Mouse (Mus musculus) embryonic fibroblast, embryonic 13.5 days (primary cell): ENCODE measurements around the gene Hspb9. TPM values are rescaled to one million over a fixed set of nuclear protein-coding genes. Genes with fewer than 3 reads are reported as not detected.

Source experiments
- H3K27ac ChIP-seq: 2 replicates; pipeline ENCODE4 v1.5.1; 2012; ENCODE audit warnings: low read length, control low read depth, inconsistent platforms; ENCODE audit not compliant: insufficient read depth
- H3K4me1 ChIP-seq: 2 replicates; pipeline ENCODE4 v1.6.1; 2011; ENCODE audit warnings: low read length; ENCODE audit not compliant: control insufficient read depth, insufficient read depth
- H3K4me3 ChIP-seq: 2 replicates; pipeline ENCODE4 v1.5.1; 2011; ENCODE audit warnings: mild to moderate bottlenecking, control low read depth, low read length; ENCODE audit not compliant: insufficient read depth
- CTCF ChIP-seq: IDR thresholded peaks from 2 replicates; pipeline ENCODE4 v1.5.1; 2011; ENCODE audit warnings: mild to moderate bottlenecking, control low read depth, low read length, moderate library complexity, borderline replicate concordance; ENCODE audit not compliant: insufficient read depth
- POLR2A ChIP-seq: IDR thresholded peaks from 2 replicates; pipeline ENCODE4 v1.6.1; 2011; ENCODE audit warnings: low read depth, mild to moderate bottlenecking, control low read depth, low read length, moderate library complexity
- polyA plus RNA-seq: library from polyadenylated mRNA; stranded (reverse); fragments of >200 nt; gene quantifications from 2 replicates; pipeline ENCODE4 v1.2.4, GENCODE M21; 2011; ENCODE audit warnings: low read depth; ENCODE audit not compliant: missing spikeins, insufficient read length

The Hspb9 gene
- polyA plus RNA-seq, 1 experiment = not detected

GRCm38 (mm10) chr11:100690389-100690788, 23.3 kb upstream of the Hspb9 start:
- no peak overlapping the region for H3K27ac ChIP-seq
- H3K4me3 ChIP-seq = no peak overlapping the region
- H3K4me1 ChIP-seq = peaks cover 3% of the 10 kb centered on the region; the same call in 1 of the 2 replicates
- TF ChIP-seq CTCF (no peak), POLR2A (no peak)

GRCm38 (mm10) chr11:100692164-100692616, 21.5 kb upstream of the Hspb9 start, which contains the start of gene Zfp385c:
Gene Zfp385c (minus strand): TSS chr11:100692455.
- TF ChIP-seq POLR2A (no peak), CTCF (no peak)
- Histone ChIP-seq H3K4me1 (peaks cover 3% of the 10 kb centered on the region; the same call in 1 of the 2 replicates), H3K27ac (no peak within 1 kb of the TSS), H3K4me3 (no peak within 1 kb of the TSS; the same call in 1 of the 2 replicates)

GRCm38 (mm10) chr11:100693154-100693553, 20.5 kb upstream of the Hspb9 start:
- Histone ChIP-seq H3K27ac (no peak overlapping the region), H3K4me1 (peaks cover 3% of the 10 kb centered on the region; the same call in 1 of the 2 replicates), H3K4me3 (no peak overlapping the region)
- TF ChIP-seq POLR2A (no peak), CTCF (no peak)

GRCm38 (mm10) chr11:100694926-100695325, 18.7 kb upstream of the Hspb9 start:
- peak; percentile 81 for TF ChIP-seq CTCF
- TF ChIP-seq POLR2A = no peak
- no peak overlapping the region for H3K4me3 ChIP-seq
- H3K27ac ChIP-seq = no peak overlapping the region
- H3K4me1 ChIP-seq = peaks cover 3% of the 10 kb centered on the region; the same call in 1 of the 2 replicates

GRCm38 (mm10) chr11:100697921-100698320, 15.7 kb upstream of the Hspb9 start:
- H3K27ac ChIP-seq = no peak overlapping the region
- no peak for TF ChIP-seq CTCF
- TF ChIP-seq POLR2A = no peak
- peaks cover 5% of the 10 kb centered on the region; the same call in 1 of the 2 replicates for H3K4me1 ChIP-seq
- H3K4me3 ChIP-seq = no peak overlapping the region

GRCm38 (mm10) chr11:100700710-100701109, 12.9 kb upstream of the Hspb9 start:
- Histone ChIP-seq H3K4me1 (peaks cover 5% of the 10 kb centered on the region; the same call in 1 of the 2 replicates), H3K27ac (no peak overlapping the region), H3K4me3 (no peak overlapping the region)
- TF ChIP-seq CTCF (no peak), POLR2A (no peak)

- Histone ChIP-seq H3K4me3 (no peak overlapping the region), H3K4me1 (peaks cover 5% of the 10 kb centered on the region; the same call in 1 of the 2 replicates), H3K27ac (no peak overlapping the region)
- TF ChIP-seq CTCF (no peak), POLR2A (no peak)
Observed at GRCm38 (mm10) chr11:100701301-100701700, 12.3 kb upstream of the Hspb9 start.

- Histone ChIP-seq H3K4me1 (peaks cover 5% of the 10 kb centered on the region; the same call in 1 of the 2 replicates), H3K27ac (no peak overlapping the region; the same call in 1 of the 2 replicates), H3K4me3 (no peak overlapping the region)
- peak; percentile 89 for TF ChIP-seq CTCF
- TF ChIP-seq POLR2A = 0 out of 2 replicates have a peak, but pooled peaks have one; percentile 30
Observed at GRCm38 (mm10) chr11:100702081-100702851, 11.4 kb upstream of the Hspb9 start.

- H3K4me3 ChIP-seq = no peak overlapping the region
- no peak overlapping the region for H3K27ac ChIP-seq
- TF ChIP-seq POLR2A (no peak), CTCF (no peak)
- peaks cover 5% of the 10 kb centered on the region; the same call in 1 of the 2 replicates for H3K4me1 ChIP-seq
Observed at GRCm38 (mm10) chr11:100702906-100703305, 10.7 kb upstream of the Hspb9 start.

- no peak overlapping the region for H3K4me3 ChIP-seq
- no peak overlapping the region for H3K27ac ChIP-seq
- no peak for TF ChIP-seq POLR2A
- TF ChIP-seq CTCF = no peak
- H3K4me1 ChIP-seq = peaks cover 5% of the 10 kb centered on the region; the same call in 1 of the 2 replicates
Observed at GRCm38 (mm10) chr11:100703366-100703765, 10.3 kb upstream of the Hspb9 start.
